Comparison of ENCODE assay signal across 2 mouse cellular contexts in the genomic region with DNA sequence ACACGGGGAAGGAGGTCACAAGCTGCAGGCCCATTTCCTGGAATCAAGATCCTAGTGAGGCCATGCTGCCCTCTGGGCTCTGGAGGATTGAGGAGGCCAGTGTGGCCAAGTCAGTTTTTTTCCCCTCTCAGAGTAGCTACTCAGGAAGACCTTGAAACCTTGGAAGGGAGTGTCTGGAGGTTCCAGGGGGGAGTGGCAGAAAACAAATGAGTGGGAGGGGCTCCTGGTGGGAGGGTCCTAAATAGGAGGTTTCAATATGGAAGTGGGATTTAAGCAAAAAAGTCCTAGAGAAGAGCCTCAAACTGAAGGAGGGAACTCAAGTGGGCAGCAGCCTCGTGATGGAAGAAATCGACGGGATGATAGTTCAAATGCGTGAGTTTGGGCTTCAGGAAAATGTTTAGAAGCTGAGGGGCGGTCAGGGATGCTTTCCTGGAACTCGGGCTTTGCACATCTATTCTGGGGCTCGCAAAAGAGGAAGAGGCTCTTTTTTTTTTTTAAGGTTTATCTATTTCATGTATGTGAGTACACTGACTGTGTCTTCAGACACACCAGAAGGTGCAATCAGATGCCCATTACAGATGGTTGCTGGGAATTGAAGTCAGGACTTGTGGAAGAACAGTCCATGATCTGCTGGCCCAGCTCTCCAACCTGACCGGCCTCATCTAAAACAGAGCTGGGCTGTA.
TF ChIP-seq lines count a peak whose summit lies in the region.

No protein-coding gene starts in this region.

TF ChIP-seq in CH12.LX, 34 proteins besides CTCF, POLR2A, EP300 and RAD21:
- no peak for TF ChIP-seq POLR2AphosphoS2 (IDR thresholded peaks at IDR 0.05; ENCODE audit: low read depth, low read length)
- no peak for TF ChIP-seq ZC3H11A (IDR thresholded peaks at IDR 0.05; ENCODE audit: low read depth, low read length)
- TF ChIP-seq MAX (IDR thresholded peaks at IDR 0.05; ENCODE audit: low read length) = 0 out of 2 replicates have a peak, but pooled peaks have one; percentile 24
- TF ChIP-seq SMC3 (IDR thresholded peaks at IDR 0.05; ENCODE audit: low read depth, low read length) = no peak
- TF ChIP-seq CHD2 (IDR thresholded peaks at IDR 0.05; ENCODE audit: low read length) = no peak
- 0 out of 2 replicates have a peak, but pooled peaks have one; percentile 10 for TF ChIP-seq IRF4 (IDR thresholded peaks at IDR 0.05; ENCODE audit: low read depth, low read length)
- no peak for TF ChIP-seq ZKSCAN1 (IDR thresholded peaks at IDR 0.05; ENCODE audit: borderline replicate concordance, low read depth, low read length)
- no peak for TF ChIP-seq ELF1 (IDR thresholded peaks at IDR 0.05; ENCODE audit: low read depth, low read length)
- TF ChIP-seq ETS1 (conservative IDR thresholded peaks at IDR 0.05; ENCODE audit: low read depth, low read length) = no peak
- TF ChIP-seq ZNF384 (IDR thresholded peaks at IDR 0.05; ENCODE audit: low read depth, low read length) = peak; percentile 50
TF ChIP-seq in CH12.LX: peak in this region for 3.

TF ChIP-seq in MEL, 35 proteins besides CTCF, POLR2A, EP300 and RAD21:
- 0 out of 2 replicates have a peak, but pooled peaks have one; percentile 15 for TF ChIP-seq UBTF (IDR thresholded peaks at IDR 0.05; ENCODE audit: borderline replicate concordance, insufficient read depth, low read depth, low read length)
- TF ChIP-seq NELFE (IDR thresholded peaks at IDR 0.05; ENCODE audit: low read depth, low read length) = no peak
- TF ChIP-seq ZNF384 (IDR thresholded peaks at IDR 0.05; ENCODE audit: low read depth, low read length) = peak; percentile 92
